Mouse (Mus musculus) kidney, adult 2 months (tissue): ENCODE data around the gene Adamts8. TPM values are rescaled to one million over a fixed set of nuclear protein-coding genes. Genes with fewer than 3 reads are reported as not detected.

Experiments used
- DNase-seq: peaks from one replicate; pipeline ENCODE4 v3.0.0; 2021
- H3K27ac ChIP-seq: fragments of 200-500 bp; 2 replicates; pipeline ENCODE4 v1.5.1; 2012; ENCODE audit warnings: low read depth, low read length, control low read depth, inconsistent platforms; ENCODE audit not compliant: insufficient read depth
- H3K27me3 ChIP-seq: fragments of 200-500 bp; replicated peaks from 2 replicates; pipeline ENCODE4 v1.6.1; 2012; ENCODE audit warnings: mild to moderate bottlenecking, moderate library complexity, low read length, inconsistent platforms; ENCODE audit not compliant: control insufficient read depth, insufficient read depth
- H3K36me3 ChIP-seq: fragments of 200-500 bp; 2 replicates; pipeline ENCODE4 v1.6.1; 2012; ENCODE audit warnings: mild to moderate bottlenecking, moderate library complexity, low read length, inconsistent platforms; ENCODE audit not compliant: control insufficient read depth, insufficient read depth
- H3K4me1 ChIP-seq: fragments of 200-500 bp; 2 replicates; pipeline ENCODE4 v1.6.1; 2011; ENCODE audit warnings: low read length; ENCODE audit not compliant: control insufficient read depth, insufficient read depth
- H3K4me3 ChIP-seq: fragments of 200-500 bp; 2 replicates; pipeline ENCODE4 v1.5.1; 2011; ENCODE audit warnings: mild to moderate bottlenecking, low read depth, low read length, control low read depth; ENCODE audit not compliant: insufficient read depth
- CTCF ChIP-seq: fragments of 200-500 bp; conservative IDR thresholded peaks from 2 replicates; pipeline ENCODE4 v1.5.1; 2011; ENCODE audit warnings: low read depth, mild to moderate bottlenecking, control low read depth, low read length, moderate library complexity, mixed read lengths; ENCODE audit not compliant: insufficient read depth, insufficient read length
- POLR2A ChIP-seq: fragments of 200-500 bp; IDR thresholded peaks from one replicate; pipeline ENCODE4 v1.6.1; 2011; ENCODE audit warnings: low read depth, low read length, control low read depth
- WGBS: fragments of 180-500 bp; shearing (Covaris S2); methylation state at CpG from one replicate; pipeline ENCODE4 v1.1.7; 2018; 5-methylcytosine and 5-hydroxymethylcytosine counted together
- polyA plus RNA-seq: library from polyadenylated mRNA; depleted of rRNA; stranded (reverse); fragments of >200 nt; gene quantifications from 2 replicates; pipeline ENCODE4 v1.2.3, GENCODE M21; 2012

Adamts8 gene
- polyA plus RNA-seq, 1 experiment = 0.83 TPM

- Histone ChIP-seq H3K4me1 (peaks cover 27% of the 10 kb centered on the region), H3K27me3 (no peaks in the 10 kb centered on the region), H3K4me3 (no peak overlapping the region), H3K36me3 (no peaks in the 10 kb centered on the region), H3K27ac (no peak overlapping the region)
- 49% methylated on average over 10 of the region's 10 CpGs for WGBS
- DNase-seq = peak; percentile 80
- TF ChIP-seq POLR2A (no peak), CTCF (no peak)
Observed at GRCm38 (mm10) chr9:30905861-30906260, 36.5 kb upstream of the Adamts8 start.

- Histone ChIP-seq H3K36me3 (no peaks in the 10 kb centered on the region), H3K27ac (no peak overlapping the region), H3K4me1 (peaks cover 28% of the 10 kb centered on the region), H3K4me3 (no peak overlapping the region), H3K27me3 (no peaks in the 10 kb centered on the region)
- 67% methylated on average over 4 of the region's 4 CpGs for WGBS
- no peak for DNase-seq
- TF ChIP-seq POLR2A (no peak), CTCF (no peak)
Observed at GRCm38 (mm10) chr9:30906426-30906825, 35.9 kb upstream of the Adamts8 start.

GRCm38 (mm10) chr9:30907677-30908295, 34.6 kb upstream of the Adamts8 start:
- no peaks in the 10 kb centered on the region for H3K36me3 ChIP-seq
- H3K4me1 ChIP-seq = peaks cover 39% of the 10 kb centered on the region
- WGBS = 48% methylated on average over 5 of the region's 5 CpGs
- TF ChIP-seq CTCF = no peak
- TF ChIP-seq POLR2A = no peak
- no peak overlapping the region for H3K27ac ChIP-seq
- no peak for DNase-seq
- no peaks in the 10 kb centered on the region for H3K27me3 ChIP-seq
- no peak overlapping the region for H3K4me3 ChIP-seq

DNA sequence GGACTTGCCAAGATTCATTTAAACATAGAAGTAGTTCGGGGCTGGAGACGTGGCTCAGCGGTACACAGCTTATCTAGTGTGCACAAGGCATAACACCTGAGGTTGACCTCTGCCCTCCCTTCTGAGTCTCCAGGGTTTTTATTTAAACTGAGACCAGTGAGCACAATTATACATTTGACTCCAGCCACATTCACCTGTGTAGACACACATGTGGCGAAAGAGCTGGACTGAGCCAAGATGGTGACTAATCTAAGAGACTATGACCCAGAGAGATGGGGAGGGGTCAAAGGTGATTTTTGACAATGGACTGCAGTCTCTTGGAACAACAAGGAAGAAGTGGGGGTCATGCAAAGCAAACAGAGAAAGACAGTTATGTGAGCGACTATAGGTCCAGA, 34.1 kb upstream of the Adamts8 start:
- H3K27me3 ChIP-seq = no peaks in the 10 kb centered on the region
- H3K4me1 ChIP-seq = peaks cover 36% of the 10 kb centered on the region
- H3K4me3 ChIP-seq = no peak overlapping the region
- no peak for TF ChIP-seq POLR2A
- TF ChIP-seq CTCF = no peak
- no peaks in the 10 kb centered on the region for H3K36me3 ChIP-seq
- 56% methylated on average over 5 of the region's 5 CpGs for whole genome bisulfite sequencing
- H3K27ac ChIP-seq = peak overlapping the region; percentile 20; the same call in 1 of the 2 replicates
- DNase-seq = no peak

- Histone ChIP-seq H3K4me1 (peaks cover 35% of the 10 kb centered on the region), H3K4me3 (no peak overlapping the region), H3K27ac (peak overlapping the region; percentile 93), H3K36me3 (no peaks in the 10 kb centered on the region), H3K27me3 (no peaks in the 10 kb centered on the region)
- WGBS = 53% methylated on average over 5 of the region's 5 CpGs
- no peak for TF ChIP-seq POLR2A
- TF ChIP-seq CTCF = no peak
- DNase-seq = peak; percentile 72
Observed at GRCm38 (mm10) chr9:30908973-30909372, 33.4 kb upstream of the Adamts8 start.

- Histone ChIP-seq H3K4me1 (peaks cover 42% of the 10 kb centered on the region), H3K4me3 (no peak overlapping the region), H3K27me3 (no peaks in the 10 kb centered on the region), H3K36me3 (no peaks in the 10 kb centered on the region), H3K27ac (no peak overlapping the region)
- 85% methylated on average over 5 of the region's 5 CpGs for WGBS
- no peak for DNase-seq
- TF ChIP-seq CTCF = no peak
- no peak for TF ChIP-seq POLR2A
Observed at GRCm38 (mm10) chr9:30910491-30910890, 31.9 kb upstream of the Adamts8 start.

DNA sequence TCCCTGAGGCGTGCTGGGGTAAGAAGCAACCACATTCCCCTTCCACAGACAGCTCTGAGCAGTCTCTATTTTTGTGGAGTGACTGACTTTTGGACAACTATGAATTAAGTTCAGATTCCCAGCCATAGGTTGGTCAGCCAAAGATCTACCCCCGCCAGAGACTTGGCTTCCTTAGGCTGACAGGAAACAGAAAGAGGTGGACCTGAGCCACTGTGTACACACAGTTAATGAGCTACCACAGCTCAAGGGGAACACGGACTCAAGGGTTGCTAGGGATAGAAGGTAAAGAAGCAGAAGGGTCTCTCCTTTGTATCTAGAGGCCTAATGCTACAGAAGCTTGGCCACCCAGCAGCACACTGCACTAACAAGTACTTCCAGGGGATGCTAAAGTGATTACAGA, 30.2 kb upstream of the Adamts8 start:
- TF ChIP-seq POLR2A (no peak), CTCF (no peak)
- Histone ChIP-seq H3K4me3 (no peak overlapping the region), H3K27ac (peak overlapping the region; percentile 72), H3K27me3 (no peaks in the 10 kb centered on the region), H3K36me3 (no peaks in the 10 kb centered on the region), H3K4me1 (peaks cover 40% of the 10 kb centered on the region)
- DNase-seq = no peak
- WGBS = 36% methylated on average over 3 of the region's 3 CpGs

DNA sequence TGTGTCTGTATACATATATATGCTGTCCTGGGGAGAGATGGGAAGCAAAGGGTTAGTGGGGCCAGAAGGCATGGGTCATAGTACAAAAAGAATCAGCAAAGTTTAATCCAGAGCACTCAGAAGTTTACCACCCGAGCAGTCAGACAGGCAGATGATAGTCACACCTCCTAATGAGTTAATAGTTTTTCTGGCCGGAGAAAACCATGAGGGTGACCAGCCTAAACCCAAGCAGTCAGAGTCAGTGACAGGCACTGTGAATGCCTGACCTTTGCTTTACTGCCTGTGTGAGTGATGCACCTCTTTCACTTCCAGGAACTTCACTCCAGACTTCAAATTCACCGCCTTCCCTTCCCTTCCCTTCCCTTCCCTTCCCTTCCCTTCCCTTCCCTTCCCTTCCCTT, 28.9 kb upstream of the Adamts8 start:
- DNase-seq = peak; percentile 89
- 52% methylated on average over 3 of the region's 3 CpGs for WGBS
- Histone ChIP-seq H3K27me3 (no peaks in the 10 kb centered on the region), H3K4me1 (peaks cover 32% of the 10 kb centered on the region), H3K4me3 (no peak overlapping the region), H3K36me3 (no peaks in the 10 kb centered on the region), H3K27ac (peak overlapping the region; percentile 53; the same call in 1 of the 2 replicates)
- no peak for TF ChIP-seq CTCF
- no peak for TF ChIP-seq POLR2A
